Mouse (Mus musculus) heart, postnatal 0 days (tissue): ENCODE data around the gene Gm12166.

Experiments used
- CTCF ChIP-seq: IDR thresholded peaks from 2 replicates; pipeline ENCODE4 v1.5.1; 2016; ENCODE audit warnings: antibody characterized with exemption, control low read depth, low read depth
- EP300 ChIP-seq: IDR thresholded peaks from 2 replicates; pipeline ENCODE4 v1.6.1; 2016; ENCODE audit warnings: antibody characterized with exemption, low read depth

DNA sequence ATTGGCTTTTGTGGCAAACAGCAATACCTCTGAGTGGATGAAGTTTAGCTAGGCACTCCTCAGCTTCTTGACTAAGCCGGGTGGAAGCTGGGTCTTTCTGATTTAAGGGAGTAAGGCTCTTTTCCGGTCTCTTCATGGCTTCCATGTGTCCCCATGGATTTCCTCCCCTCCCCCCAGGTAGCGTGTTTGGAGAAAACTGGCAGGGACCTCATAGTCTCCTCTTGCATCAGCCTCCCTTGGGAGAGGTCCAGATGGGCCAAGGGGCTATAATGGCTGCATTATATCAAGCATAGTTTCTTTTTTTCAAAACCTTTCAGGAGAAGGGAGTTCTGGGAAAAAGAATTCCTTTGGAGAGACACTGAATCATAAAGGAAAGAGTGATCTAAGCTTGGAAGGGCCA, 32.4 kb upstream of the Gm12166 start:
- no peak for TF ChIP-seq CTCF
- peak; percentile 52; the same call in 1 of the 2 replicates for TF ChIP-seq EP300
